Mouse (Mus musculus) gastrocnemius, postnatal 36 days (tissue): ENCODE data around the gene Nbea. TPM values are rescaled to one million over a fixed set of nuclear protein-coding genes. Genes with fewer than 3 reads are reported as not detected.
A peak's percentile ranks its signal among the peaks of the same experiment; 100 is the strongest.

ENCODE experiments used
- DNase-seq, 2 experiments: peaks; one replicate each; pipeline ENCODE4 v3.0.0; 2022
- intact Hi-C: fragments of 180-260 bp; cut with DNase I; formaldehyde crosslinking; loops from one replicate; pipeline ENCODE4 v1.15.1; 2025
- total RNA-seq, 2 experiments: library from RNA; stranded (reverse); gene quantifications; 2 replicates each; pipeline ENCODE4 v1.2.3; 2021

Gene Nbea
- total RNA-seq, 2 experiments from 2014 or later, result 4.4 to 4.7 TPM

DNA sequence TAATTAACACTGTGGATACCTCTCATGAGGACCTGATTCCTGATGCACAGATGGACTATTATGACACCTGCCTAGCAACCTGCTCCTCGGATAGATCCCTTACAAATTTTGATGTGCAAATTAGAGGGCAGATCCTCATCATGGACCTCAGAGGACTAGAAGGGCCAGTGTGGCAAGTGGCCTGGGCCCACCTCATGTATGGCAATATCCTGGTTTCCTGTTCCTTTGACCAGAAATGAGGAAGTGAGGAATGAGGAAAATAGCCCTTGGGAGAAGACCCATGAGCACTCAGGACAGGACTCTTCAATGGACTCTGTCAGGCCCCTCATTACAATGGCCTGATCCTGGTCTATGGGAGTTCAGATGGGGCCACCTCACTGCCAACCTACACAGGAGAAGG is 336.4 kb downstream of the Nbea start:
- intact Hi-C loops, result no loop called here
- DNase-seq, result no peak

GRCm38 (mm10) chr3:55837188-55837587 is 346.3 kb downstream of the Nbea start:
- no peak for DNase-seq
- intact Hi-C loops, result no loop called here

GRCm38 (mm10) chr3:55835207-55835606 is 348.3 kb downstream of the Nbea start:
- intact Hi-C loops, result no loop called here
- DNase-seq, result no peak

- no peak for DNase-seq
- intact Hi-C loops, result no loop called here
Measured at GRCm38 (mm10) chr3:55830226-55830625, 353.3 kb downstream of the Nbea start.

- intact Hi-C loops, result no loop called here
- no peak for DNase-seq
Measured at GRCm38 (mm10) chr3:55828481-55829256, 354.8 kb downstream of the Nbea start.

DNA sequence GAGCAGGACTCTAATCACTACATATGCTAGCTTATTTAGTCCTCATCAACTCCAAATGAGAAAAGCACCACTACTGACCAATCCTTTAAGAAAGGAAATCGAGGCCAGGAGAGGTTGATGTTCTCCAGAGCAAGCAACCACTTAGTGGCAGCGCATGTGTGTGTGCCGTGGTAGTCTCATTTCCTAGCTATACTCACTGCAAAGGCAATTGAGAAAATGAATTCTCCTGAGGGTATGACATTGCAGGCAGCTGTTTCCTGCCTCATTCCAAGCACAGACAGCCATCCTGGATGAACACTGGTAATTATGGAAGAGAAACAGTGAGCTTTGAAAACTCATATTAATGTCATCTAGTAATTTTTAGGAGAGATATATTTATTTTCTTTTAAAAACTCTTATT is 358.6 kb downstream of the Nbea start:
- no peak for DNase-seq
- intact Hi-C loops, result no loop called here

GRCm38 (mm10) chr3:55819598-55819997 is 363.9 kb downstream of the Nbea start:
- intact Hi-C loops, result no loop called here

GRCm38 (mm10) chr3:55818082-55818481 is 365.4 kb downstream of the Nbea start:
- no peak for DNase-seq
- intact Hi-C loops, result no loop called here

More at GRCm38 (mm10) chr3:55819598-55819997, 363.9 kb downstream of the Nbea start:
- DNase-seq, result no peak

GRCm38 (mm10) chr3:55816638-55817375 is 366.7 kb downstream of the Nbea start:
- intact Hi-C loops, result no loop called here
- DNase-seq, result no peak

DNA sequence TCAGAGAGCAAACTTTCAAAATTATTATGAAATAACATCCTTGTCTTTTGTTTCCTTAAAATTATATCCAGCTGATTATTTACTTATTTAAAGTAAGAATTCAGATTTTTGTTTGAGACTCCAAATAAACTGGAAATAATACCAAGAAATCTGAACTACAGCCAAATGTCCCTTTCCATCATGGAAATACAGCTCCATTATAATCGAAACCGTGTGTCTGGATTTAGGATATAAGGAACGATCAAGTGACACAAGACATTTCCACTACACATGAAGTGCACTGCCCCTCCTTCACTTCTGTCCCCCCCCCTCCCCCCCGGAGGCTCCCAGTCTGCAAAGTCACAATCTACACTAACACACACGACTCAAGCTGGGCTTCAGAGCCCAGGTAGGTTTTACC is 367.4 kb downstream of the Nbea start:
- intact Hi-C loops, result no loop called here

DNA sequence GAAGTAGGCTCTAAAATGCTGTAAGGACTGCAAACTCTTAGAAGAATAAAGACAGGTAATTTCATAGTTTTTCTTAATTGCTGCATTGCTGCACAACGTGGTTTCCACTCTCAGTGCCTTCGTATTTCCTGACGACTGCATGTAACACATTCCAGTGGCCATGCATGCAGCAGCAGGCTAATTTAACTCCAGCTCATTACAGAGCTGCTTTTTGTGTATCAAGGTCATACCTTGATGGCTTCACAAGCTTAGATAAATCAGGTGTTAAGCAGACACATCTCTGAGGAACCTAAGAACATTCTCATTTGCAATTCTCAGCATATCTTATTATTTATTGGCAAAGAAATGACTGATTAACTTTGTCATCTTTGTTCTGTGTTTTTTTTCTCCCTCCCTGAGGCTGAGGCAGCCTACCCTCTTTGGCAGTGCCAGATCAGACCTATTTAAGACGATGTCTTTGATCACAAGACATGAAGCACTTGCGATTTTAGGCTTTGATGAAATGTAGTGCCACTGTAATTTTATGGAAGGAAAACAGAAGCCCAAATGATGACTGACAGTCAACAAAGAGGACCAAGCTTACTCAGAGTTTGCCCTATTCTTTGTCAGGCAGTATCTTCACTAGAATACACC is 368.4 kb downstream of the Nbea start:
- no peak for DNase-seq
- intact Hi-C loops, result no loop called here

More for the DNA sequence above, 367.4 kb downstream of the Nbea start:
- DNase-seq, result no peak

GRCm38 (mm10) chr3:55794768-55795167 is 388.7 kb downstream of the Nbea start:
- DNase-seq, result no peak
- intact Hi-C loops, result no loop called here

GRCm38 (mm10) chr3:55793842-55794575 is 389.5 kb downstream of the Nbea start:
- peak; percentile 27 to 37 for DNase-seq
- intact Hi-C loops, result no loop called here

GRCm38 (mm10) chr3:55792251-55792650 is 391.2 kb downstream of the Nbea start:
- intact Hi-C loops, result no loop called here
- DNase-seq, result no peak

- DNase-seq, result no peak
- intact Hi-C loops, result no loop called here
Measured at GRCm38 (mm10) chr3:55790609-55791008, 392.9 kb downstream of the Nbea start.

GRCm38 (mm10) chr3:55789856-55790255 is 393.6 kb downstream of the Nbea start:
- DNase-seq, result no peak
- intact Hi-C loops, result loop anchor here (5.0 kb wide), 1 partner anchor 268 kb away; no protein-coding TSS in a partner anchor

GRCm38 (mm10) chr3:55788621-55789201 is 394.8 kb downstream of the Nbea start:
- intact Hi-C loops, result loop anchor here (5.0 kb wide), 1 partner anchor 266 kb away; no protein-coding TSS in a partner anchor
- DNase-seq, result no peak

- intact Hi-C loops, result loop anchor here (5.0 kb wide), 1 partner anchor 266 kb away; no protein-coding TSS in a partner anchor
Measured at GRCm38 (mm10) chr3:55788214-55788586, 395.3 kb downstream of the Nbea start.

DNA sequence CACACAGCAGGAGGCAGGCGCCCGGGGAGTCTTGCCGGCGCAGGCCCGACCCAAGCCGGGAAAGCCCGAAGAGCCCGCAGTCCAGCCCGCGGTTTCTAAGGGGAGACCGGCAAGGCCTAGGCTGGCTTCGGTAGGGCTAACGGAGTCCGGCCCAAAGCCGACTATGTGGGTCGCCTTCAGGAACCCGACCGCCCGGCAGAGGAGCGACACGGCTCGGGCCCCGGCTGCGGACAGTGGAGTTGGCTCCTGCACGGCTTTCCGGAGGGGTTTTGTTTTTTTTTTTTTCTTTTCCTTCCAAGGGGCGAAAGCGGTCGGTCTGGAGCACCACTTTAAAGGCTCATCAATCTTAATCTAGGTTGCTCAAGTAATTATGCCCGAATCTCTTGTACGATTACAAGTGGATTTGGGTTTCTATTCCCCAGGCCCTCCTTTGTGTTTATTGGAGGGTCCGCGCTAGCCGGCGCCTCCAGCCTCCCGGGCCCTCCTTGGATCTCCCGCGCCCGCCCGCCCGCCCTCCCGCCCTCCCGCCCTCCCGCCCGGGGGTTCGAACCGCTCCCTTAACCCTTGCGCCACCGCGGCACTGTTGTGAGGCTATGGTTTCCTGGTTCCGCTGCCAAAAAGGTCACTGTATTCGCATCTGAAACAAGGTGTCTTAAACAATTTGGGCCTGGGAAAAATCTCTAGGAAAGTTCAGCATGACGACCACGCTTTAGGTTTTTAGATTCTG is 395.9 kb downstream of the Nbea start:
- DNase-seq, result peak; percentile 33 to 64
- intact Hi-C loops, result loop anchor here (5.0 kb wide), 1 partner anchor 265 kb away; no protein-coding TSS in a partner anchor

More at GRCm38 (mm10) chr3:55788214-55788586, 395.3 kb downstream of the Nbea start:
- DNase-seq, result no peak
